Mouse (Mus musculus): ENCODE data around the gene Aldh1a1. TPM values are rescaled to one million over a fixed set of nuclear protein-coding genes. Genes with fewer than 3 reads are reported as not detected.
"Not testable (repeated sequence)": the region's sequence is repeated elsewhere in the genome, so short reads cannot be mapped to it uniquely, and the experiment has no call there.

The Aldh1a1 gene
- polyA plus RNA-seq, 1 experiment, result 360 TPM

DNA sequence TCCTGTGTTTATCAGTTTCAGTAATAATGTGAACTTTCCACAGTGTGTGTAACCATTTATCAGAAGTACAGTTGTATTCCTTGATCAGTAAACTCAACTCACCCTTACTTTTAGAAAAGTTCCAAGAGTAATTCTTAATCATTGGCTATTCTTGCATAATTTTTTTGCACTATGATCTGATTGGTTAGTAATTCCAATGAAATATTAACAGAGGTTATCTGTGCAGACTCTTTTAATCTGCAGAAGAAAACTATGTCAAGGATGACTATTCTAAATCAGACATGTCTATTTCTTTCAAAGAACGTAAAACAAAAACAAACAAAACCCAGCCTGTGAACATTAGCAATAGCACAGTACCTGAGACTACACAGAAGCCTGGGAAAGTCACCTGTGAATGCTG lies 62.9 kb downstream of the Aldh1a1 start:
- no peak for DNase-seq (ENCODE audit: low read depth)

DNA sequence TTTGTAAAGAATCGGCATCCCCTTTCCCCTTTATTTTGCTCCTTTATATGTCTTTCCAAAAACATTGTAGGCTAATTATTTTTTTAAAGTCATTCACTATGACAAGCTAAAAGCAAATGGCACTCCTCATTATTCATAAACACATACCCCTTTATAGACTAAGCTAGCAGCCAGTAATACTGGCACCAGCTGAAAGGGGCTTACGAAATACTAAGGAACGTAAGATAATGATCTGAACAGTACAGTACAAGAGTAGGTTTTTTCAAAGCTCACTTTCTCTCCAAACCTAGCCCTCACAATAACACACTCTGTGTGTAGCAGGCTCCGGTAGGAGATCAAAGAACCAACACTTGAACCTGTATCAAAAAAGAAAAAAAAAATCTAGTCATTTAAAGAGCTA lies 64.7 kb downstream of the Aldh1a1 start:
- peak; percentile 14 for DNase-seq (ENCODE audit: low read depth)

DNA sequence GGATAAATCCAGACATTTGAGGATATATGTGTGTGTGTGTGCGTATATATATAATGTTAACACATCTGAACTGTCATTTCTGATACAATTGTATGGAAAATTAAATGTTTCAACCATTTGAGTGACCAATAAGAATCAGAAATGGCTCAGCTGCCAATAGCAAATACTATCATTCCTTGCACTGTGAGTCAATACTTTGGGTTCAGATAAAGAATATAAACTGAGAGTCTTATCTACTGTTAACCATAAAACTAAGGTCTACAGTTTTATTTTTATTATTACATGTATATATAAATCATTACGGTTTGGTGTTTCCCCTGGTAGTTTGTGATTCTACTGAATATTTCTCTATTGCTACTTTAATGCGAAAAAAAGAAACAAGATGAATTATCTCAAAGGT lies 65.6 kb downstream of the Aldh1a1 start:
- no peak for DNase-seq (ENCODE audit: low read depth)

DNA sequence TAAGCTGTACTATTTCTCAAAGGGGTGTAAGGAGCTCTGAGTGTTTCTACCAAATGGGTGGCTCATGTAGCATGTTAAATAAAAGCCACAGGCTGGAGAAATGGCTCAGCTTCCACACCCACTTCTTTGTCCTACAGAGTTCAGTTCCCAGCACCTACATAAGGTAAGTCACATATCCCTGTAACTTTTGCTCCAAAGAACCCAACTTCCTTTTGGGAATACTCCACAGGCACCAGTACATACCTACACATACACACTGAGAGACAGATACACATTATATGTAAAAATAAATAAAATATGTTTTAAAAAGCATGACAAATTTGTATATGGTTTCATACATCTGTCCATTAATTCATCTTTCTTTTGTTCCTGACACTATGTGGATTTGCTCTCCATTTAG lies 66.0 kb downstream of the Aldh1a1 start:
- DNase-seq (ENCODE audit: low read depth), result no peak

DNA sequence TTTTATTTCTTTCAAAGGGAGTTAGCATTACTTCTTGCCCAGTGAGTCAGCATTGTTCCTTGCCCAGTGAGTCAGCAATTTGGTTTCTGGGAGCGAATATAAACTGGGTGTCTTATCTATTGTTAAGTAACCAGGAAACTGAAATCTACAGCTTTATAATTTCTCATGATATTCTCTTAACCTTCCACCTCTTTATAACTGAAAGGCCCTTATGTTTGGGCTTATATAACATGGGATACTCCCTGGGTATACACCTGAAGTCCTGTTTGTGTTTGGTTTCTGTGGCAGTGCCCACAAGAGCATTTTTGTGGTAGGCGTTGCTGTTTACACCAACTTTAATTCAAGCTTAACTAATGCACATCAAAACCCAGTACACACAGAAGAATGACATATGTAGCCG lies 66.4 kb downstream of the Aldh1a1 start:
- DNase-seq (ENCODE audit: low read depth), result no peak

DNA sequence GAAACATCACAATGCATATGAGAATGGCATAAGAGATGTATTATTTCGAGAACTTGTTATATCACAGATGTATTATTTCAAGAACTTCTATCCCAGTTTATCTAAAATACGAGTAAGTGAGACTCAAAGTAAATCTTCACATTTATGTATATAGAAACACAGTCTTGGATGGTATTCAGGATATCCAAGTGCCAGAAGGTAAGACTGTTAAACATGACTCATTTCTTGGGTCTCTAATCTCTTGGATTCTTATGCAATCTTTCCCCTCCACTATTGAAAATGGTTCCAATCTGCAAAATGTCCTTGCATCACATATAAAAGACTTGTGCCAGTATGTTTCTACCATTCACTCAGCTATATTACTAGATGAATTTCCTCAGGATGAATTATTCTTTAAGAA lies 67.4 kb downstream of the Aldh1a1 start:
- DNase-seq (ENCODE audit: low read depth), result no peak

DNA sequence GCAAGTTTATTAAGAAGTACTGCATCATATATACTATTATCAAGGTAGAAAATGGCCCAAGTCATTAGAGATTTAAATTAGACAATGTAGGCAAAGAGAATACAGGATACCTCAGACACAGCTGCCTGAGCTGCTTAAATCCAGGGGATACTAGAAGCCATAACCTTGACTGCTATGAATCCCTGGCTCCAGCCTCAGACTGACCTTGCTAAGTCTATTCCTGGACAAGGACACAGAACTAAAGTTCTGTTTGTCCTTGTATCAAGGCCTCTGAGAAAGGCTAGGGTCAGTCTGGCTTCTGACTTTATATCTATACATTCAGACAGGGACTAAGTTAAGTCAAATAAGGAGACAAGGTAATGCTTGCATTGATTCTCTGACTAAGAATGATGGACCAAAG lies 69.9 kb downstream of the Aldh1a1 start:
- no peak for DNase-seq (ENCODE audit: low read depth)

DNA sequence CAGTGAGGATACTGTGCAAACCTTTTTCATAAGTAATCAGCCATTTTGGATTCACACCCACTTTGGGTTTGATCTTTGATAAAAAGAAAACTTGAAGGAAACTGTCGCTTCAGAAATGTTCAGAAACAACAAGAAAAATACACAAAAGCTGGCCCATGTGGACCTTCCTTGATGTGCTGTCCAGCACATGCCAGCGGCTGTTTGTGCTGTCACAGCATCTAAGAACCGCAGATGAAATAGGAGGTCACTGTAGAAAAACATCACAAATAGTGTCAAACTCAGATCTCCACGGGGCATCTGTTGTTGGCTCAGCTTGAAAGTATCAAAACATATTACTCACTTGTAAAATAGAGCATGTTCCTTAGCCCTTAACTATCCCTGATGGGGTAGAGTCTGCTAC lies 73.8 kb downstream of the Aldh1a1 start:
- no peak for DNase-seq (ENCODE audit: low read depth)

DNA sequence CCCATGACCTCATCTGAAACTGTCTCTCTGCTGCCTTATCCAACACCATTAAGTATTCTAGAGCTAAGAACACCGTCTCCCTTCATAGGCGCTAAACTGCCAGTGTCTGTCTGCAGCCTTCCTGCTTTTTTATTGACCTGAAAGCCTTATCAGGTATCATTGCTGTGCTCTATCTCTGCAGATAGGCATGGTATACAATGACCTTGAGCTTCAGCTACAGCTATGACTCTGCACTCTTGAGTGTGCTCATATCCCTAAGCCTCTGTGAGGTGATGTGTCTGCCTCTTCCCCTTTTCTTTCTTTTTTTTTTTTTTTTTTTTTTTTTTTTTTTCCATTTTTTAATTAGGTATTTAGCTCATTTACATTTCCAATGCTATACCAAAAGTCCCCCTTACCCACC lies 74.5 kb downstream of the Aldh1a1 start:
- no peak for DNase-seq (ENCODE audit: low read depth)

DNA sequence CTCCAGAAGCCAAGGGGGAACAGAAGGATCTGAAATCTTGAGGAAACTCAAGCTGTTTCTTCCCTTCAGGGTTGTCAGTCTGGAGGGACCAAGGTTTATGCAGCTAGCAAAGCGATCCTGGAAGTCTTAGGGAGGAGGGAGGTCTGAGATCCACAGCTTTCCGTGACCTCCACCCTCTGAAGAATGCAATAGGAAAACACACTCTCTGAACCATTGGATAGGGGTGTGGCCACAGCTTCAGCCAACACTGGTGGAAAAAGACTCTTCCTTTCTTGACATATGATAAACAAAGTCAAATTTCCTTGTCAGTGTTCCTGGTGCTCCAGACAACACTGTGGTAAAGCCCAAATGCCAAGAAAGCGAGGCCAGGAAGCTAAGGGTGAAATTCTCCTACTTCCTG lies 84.5 kb downstream of the Aldh1a1 start:
- no peak for DNase-seq (ENCODE audit: low read depth)

DNA sequence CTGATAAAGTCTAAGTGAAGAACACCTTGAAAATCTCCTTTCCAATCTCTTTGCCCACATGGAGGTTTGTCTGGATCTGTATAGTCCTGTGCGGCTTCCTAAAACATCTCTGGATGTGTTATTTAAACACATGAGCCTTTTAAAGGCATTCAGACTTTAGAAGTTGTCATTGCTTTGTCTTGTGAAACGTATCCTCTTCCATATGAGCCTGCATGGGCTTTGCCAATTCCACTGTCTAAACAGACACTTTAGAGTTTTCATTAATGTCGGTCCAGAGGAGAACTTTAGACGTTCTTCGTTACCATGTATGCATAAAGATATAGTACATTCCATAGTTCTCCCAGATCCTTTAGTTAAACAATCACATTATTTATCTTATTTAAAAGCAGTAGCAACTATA lies 84.9 kb downstream of the Aldh1a1 start:
- DNase-seq (ENCODE audit: low read depth), result no peak

DNA sequence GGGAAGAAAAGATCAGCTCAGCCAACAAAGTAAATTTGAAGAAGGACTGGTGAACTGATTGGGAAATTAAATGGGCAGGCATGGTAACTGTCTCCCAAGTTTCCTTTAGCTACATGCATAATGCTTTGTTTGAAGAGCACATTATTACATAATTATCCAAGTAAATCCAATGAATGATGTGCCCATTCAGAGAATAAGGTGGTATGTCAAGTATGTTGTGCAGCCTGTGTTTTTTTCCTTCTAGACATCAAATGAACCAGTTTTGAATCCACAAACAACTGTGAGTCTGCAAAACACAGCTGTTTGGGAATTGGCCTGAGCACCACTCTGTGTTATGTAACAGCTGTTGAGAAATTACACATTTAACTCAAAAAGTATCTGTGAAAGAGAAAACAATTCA lies 107.4 kb downstream of the Aldh1a1 start:
- no peak for DNase-seq (ENCODE audit: low read depth)

DNA sequence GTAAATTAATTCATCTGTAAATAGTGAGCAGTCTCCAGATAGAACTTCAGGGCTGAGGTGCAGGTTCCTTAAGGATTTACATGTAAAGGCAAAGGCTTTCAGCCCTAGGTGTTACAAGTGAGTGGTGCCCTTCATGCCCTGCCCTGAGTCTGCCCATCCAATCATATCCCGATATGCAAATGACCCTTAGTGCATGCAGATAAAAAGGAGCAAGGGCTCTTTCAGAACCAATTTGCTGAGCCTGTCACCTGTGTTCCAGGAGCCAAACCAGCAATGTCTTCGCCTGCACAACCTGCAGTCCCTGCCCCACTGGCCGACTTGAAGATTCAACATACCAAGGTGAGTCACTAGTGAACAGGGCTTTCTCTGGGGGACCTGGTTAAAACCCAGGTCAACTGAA lies 109.2 kb downstream of the Aldh1a1 start:
- no peak for DNase-seq (ENCODE audit: low read depth)

DNA sequence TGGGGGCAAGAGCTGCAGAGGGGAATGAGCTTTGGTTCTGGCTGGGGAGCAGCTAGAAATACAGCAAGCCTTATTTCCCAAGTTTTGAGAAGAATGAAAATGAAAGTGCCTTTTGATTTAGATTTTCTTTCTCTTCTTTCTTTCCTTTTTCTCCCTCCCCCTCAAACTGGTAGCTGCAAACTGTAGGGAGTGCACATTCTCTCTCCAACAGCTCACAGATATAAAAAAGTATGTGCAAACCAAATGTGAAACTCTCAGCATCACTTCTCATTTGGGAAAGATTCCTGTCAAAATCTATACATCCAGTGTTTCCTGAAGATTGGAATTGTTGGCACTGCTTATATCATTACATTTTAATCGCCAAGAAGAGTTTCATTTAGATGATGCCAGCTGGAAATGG lies 110.7 kb downstream of the Aldh1a1 start:
- no peak for DNase-seq (ENCODE audit: low read depth)

DNA sequence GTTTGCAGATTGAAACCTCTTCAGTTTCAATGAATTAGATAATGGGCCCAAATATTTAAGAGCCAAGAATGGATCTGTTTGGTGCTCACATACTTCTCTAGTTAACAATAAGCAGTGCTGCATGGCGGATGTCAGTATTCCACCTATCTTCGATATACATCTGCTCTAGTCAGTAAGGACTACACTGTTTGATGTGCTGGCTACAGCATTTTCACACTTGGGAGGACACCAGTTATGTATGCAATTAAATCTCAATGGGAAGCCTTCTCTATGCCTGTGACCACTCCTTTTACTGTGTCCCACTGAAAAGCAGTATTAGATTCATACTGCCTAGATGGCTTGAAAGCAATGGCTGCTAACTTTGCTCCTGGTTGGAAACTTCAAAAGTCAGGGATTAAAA lies 111.4 kb downstream of the Aldh1a1 start:
- no peak for DNase-seq (ENCODE audit: low read depth)

DNA sequence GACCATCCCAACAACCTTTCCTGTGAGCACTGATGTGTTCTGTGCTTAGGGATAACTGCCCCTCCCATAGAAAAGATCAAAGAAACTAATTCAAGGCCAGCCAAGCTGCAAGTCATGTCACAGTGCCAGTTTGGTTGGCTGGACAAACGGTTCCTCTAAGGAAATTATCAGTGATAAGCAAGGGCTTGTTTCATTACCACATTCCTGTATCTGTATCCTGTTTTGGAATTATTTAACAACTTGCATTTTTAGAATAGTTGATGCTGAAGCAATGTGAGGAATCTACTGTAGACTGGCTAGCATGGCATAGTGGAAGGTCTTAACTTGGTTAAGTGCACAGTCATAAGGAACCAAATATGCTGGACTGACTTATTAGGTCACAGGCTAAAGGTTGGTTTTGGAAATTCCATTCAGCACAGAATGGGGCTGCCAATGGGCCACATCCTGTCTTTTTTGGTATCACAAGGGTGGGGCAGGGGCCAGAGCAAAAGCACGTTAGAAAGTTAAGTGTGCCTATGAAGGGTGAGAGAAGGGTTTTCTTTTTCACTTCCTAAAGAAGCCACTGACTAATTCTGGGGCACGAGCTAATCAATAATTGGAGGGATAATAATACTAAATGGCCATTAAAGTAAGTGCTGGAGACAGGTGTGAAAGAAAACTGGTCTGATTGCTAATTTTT lies 121.9 kb downstream of the Aldh1a1 start:
- DNase-seq (ENCODE audit: low read depth), result no peak

DNA sequence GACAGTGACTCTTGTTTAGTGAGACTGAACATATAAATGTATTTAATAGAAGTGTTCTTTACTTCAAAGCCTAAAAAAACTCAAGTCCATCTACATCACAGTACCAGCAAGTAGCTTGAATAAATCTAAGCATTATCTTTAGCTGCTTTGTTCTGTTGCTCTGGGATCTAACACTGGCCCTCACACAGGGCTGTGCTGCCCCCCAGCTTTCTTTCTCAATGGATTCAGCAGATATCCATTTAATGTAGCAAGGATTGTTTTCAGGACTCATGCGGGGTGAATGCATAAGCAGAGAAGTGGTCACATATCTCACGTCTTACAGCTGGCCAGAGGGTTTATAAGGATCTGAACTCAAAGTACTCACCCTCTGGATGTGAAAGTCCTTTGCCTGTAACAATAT lies 129.9 kb downstream of the Aldh1a1 start:
- DNase-seq (ENCODE audit: low read depth), result no peak

DNA sequence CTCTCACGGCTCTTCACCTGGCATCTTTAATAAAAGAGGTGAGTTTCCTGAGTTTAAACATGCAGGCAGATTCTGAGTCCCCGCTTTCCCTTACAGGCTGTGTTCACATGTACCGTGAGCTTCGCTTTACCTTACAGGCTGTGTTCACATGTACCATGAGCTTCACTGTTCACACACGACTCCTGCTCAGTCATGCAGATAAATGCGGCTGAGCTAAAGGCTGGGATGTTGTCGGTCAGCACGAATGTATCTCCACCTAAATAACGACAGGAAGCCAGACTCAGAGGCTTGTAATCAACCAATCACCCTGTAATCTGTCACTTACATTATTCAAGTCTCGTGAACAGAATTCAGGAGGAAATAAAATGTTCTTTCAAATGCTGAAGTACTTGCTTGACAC lies 130.9 kb downstream of the Aldh1a1 start:
- no peak for DNase-seq (ENCODE audit: low read depth)

DNA sequence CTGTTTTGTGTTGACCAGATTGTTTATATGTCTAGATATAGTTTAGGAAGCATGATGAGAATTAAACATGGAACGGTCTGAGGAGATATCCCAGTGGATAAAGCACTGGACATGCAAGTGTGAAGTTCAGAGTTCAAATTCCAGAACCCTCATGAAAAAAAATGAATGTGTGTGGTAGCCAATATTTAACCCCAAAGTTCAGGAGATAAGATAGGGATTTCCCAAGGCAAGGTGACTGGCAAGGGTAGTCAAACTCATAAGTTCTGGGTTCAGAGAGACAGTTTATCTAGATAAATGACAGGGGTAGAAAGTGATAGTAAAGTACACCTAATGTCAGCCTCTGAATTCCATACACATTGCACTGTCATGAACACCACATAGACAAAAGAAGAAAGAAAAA lies 138.5 kb downstream of the Aldh1a1 start:
- no peak for DNase-seq (ENCODE audit: low read depth)

DNA sequence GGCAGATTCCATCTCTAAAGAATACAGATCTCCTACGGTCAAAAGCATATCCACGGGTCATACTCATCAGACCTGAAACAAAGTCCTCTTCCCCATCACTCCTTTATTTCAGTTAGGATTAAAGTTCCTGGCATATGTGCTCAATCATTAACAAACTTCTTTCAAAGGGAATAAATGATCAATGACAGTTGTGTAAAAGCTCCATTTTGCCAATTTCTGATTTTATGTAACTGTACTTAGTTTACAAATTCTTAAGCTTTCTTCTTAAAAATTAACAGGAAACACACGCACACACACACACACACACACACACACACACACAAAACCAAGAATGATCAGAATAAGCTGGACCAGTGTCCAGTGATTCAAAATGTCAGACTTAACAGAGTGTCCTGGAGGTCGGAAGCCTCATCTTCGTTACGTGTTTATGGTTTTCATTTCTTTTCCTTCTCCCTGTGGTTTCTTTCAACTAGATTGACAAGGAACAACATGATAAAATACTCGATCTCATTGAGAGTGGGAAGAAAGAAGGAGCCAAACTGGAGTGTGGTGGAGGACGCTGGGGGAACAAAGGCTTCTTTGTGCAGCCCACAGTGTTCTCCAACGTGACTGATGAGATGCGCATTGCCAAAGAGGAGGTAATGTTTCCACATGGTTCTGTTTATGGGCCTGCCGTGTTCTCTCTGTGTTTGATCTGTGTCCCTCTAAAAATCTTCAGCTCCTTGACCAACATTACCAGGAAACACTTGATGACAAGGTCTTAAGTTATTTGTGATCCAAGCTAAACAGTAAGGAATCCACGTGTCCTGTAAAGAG lies 141.6 kb downstream of the Aldh1a1 start:
- DNase-seq (ENCODE audit: low read depth), result no peak

DNA sequence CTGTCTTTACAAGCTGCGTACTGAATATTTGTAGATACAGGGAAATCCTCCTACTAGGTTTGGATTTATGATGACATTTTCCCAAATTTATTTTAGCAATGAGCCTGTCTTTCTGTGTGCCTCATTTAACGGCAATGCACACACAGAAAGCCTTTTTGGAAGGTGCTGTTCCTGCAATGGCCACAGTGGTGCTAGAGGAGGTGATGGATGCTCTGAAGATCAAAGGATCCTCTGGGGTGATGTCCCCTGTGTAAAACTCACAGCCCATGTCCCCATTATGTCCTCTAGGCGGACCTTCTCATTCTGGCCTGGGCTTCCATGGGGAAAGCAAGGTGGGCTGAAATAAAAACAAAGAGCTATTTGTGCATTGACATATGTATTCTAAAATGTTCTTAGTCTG lies 151.8 kb downstream of the Aldh1a1 start:
- no peak for DNase-seq (ENCODE audit: low read depth)

DNA sequence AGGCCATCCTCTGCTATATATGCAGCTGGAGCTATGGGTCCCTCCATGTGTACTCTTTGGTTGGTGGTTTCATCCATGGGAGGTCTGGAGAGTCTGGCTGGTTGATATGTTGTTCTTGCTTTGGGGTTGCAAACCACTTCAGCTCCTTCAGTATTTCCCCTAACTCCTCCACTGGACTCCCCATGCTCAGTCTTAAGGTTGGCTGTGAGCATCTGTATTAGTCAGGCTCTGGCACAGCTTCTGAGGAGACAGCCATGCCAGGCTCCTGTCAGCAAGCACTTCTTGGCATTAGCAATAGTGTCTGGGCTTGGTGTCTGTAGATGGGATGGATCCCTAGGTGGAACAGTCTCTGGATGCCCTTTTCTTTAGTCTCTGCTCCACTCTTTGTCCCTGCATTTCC lies 155.0 kb downstream of the Aldh1a1 start:
- not testable (repeated sequence) for DNase-seq (ENCODE audit: low read depth)

DNA sequence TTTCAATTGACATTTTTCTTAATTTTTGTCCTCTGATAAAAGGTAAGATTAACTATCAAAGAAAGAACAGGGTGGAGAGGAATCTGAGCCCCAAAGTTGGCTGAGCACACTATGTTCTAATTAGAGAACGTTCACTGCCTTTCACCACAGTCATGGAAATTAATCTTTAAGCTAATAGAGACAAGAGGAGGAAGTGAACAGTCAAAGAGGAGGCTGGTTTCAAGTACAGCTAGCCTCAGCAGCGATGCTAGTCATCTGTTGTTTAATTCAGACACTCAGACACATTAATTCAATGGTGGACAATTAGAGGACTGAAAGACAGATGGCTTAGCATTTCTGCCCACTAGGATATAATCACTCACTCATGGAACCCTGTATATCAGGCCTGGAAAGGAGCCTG lies 157.5 kb downstream of the Aldh1a1 start:
- DNase-seq (ENCODE audit: low read depth), result no peak
